Mouse (Mus musculus) cerebellum, adult 9-10 months (tissue): ENCODE measurements around the gene Chad.
A peak's percentile ranks its signal among the peaks of the same experiment; 100 is the strongest.

Experiments used
- DNase-seq: peaks from one replicate; pipeline ENCODE4 v3.0.0; 2022

Chad gene

GRCm38 (mm10) chr11:94566534-94566933, 1.7 kb downstream of the Chad start:
- no peak for DNase-seq

- DNase-seq: no peak
Observed at GRCm38 (mm10) chr11:94567326-94567725, 2.5 kb downstream of the Chad start.

DNA sequence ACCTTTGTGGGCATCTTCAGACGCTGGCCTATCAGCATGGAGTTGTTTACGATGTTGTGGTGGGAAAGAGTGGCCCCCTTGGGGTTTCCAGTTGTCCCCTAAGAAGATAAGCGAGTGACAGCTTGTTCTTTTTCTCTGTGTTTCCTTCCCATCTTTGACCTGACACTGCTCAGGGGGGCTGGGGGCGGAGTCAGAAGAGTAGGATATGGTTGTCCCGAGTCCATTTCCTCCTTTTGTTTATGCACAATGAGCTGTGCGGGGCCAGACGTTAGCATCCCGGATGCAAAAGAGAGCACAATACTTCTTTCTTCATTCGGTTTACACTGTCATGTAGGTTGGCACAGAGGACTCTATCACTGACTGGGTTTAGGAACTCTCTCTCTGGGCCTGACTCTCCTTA, 5.8 kb downstream of the Chad start:
- no peak for DNase-seq

DNA sequence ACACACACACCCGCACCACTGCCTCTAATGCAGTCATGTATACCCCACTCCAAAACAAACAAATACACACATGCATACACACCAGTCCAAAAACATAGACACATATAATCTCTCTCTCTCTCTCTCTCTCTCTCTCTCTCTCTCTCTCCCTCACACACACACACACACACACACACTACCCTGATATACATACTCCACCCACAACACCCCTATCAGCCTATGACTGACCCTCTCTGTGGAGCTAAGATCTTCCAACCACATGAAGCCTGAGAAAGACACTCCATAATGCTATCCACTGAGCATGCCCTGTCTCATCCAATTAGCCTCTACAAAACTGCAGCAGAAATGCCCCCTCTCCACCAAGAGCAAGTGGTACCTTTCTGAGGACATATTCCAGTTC, 7.0 kb downstream of the Chad start:
- DNase-seq: no peak

GRCm38 (mm10) chr11:94574560-94574959, 9.7 kb downstream of the Chad start:
- no peak for DNase-seq

DNA sequence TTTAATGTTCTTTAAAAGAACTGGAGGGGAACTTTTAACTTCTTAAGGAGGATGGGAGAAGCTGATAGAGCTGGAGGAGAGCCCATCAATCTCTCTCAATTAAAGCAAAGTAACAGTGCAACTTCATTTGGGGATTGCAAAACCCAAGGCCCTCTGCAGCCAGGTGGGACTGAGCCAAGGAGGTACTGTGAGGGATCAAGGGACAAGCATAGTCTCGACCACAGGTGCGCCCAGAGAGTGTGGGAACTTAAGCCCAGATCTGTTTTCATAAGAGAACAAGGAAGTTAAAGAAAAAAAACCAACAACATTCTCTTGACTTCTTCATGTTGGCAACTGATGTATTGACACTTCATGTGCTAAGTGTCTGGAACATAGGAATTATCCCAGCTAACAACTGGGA, 10.2 kb downstream of the Chad start:
- no peak for DNase-seq

GRCm38 (mm10) chr11:94576361-94576760, 11.5 kb downstream of the Chad start:
- peak; percentile 30 for DNase-seq

- DNase-seq: no peak
Observed at GRCm38 (mm10) chr11:94580111-94580740, 15.4 kb downstream of the Chad start.

DNA sequence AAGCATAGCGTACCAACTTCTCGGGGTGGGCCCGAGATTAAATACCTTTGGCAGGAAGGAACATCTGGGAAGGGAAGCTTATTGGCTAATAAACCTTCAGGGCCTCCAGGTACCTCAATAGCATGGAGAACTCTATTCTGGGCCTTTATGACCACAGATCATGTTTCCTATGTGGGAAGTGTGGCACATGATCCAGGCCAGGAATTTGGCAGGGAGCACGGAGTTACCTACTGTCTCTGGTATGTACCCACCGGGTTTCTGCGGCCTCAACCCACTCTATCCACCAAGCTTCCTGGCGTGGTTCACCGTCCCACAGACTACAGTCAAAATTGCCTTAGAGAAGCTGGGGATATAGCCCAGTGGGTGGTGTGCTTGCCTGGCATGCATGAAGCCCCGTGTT, 20.2 kb downstream of the Chad start:
- no peak for DNase-seq

DNA sequence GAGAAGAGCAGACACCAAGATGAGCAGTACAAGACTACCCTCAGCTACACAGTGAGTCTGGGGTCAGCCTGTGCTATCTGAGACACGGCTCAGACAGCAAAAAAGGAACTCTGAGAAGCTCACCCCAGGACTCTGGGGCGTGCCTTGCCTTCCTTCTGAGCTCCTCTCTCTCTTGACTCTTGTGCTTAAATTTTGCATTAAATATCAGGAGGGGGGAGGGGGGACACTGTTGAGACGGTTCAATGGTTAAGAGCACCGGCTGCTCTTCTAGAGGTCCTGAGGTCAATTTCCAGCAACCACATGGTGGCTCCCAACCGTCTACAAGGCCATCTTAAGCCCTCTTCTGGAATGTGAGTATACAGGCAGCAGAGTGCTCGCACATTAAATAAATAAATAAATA, 22.7 kb downstream of the Chad start:
- no peak for DNase-seq

DNA sequence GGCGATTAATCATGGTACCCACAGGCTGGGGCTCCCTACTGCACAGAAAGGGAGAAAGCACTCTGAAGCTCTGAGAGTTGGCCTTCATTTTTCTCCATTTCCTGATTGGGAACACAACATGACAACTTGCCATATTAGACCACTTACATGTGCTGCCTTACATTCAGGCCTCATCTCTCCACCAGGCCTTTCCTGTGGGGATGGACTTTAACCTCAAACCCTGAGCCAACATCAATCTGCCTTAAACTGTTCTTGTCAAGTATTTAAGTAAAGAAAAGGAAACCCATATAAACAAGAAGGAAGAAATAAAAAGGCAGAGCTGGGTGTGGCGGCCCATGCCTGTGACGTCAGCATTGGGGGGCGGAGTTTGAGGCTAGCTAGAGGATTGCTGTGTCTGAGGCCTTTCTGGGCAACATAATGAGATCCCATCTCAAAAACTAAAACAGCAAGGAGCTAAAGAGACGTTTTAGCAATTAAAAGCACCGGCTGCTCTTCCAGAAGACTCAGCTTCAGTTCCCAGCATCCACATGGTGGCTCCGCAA, 31.5 kb downstream of the Chad start:
- no peak for DNase-seq

DNA sequence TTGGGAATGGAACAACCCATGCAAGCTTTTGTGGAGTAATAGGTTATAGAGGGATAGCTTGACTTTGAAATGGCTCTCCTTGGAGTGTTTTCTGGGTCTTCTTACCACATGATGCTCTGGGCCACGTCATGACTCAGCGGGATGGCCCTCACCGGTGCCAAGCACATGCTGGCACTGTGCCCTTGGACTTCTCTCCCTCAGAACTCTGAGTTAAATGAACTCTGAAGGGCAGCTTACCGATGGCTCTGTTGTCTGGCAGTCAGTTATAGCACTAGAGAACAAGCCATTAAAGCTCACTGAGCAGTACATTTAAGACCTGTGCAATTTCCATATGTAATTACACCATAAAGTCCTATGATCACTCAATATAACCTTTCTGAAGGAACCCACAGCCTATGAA, 32.5 kb downstream of the Chad start:
- no peak for DNase-seq

GRCm38 (mm10) chr11:94598437-94599120, 33.7 kb downstream of the Chad start:
- no peak for DNase-seq

- DNase-seq: no peak
Observed at GRCm38 (mm10) chr11:94600447-94600846, 35.6 kb downstream of the Chad start.

- no peak for DNase-seq
Observed at GRCm38 (mm10) chr11:94601321-94602281, 36.8 kb downstream of the Chad start, which contains the start of gene Acsf2. Acsf2 (minus strand) TSS chr11:94601871.

- DNase-seq: no peak
Observed at GRCm38 (mm10) chr11:94602356-94602955, 37.6 kb downstream of the Chad start.

- no peak for DNase-seq
Observed at GRCm38 (mm10) chr11:94610744-94611740, 46.2 kb downstream of the Chad start.

DNA sequence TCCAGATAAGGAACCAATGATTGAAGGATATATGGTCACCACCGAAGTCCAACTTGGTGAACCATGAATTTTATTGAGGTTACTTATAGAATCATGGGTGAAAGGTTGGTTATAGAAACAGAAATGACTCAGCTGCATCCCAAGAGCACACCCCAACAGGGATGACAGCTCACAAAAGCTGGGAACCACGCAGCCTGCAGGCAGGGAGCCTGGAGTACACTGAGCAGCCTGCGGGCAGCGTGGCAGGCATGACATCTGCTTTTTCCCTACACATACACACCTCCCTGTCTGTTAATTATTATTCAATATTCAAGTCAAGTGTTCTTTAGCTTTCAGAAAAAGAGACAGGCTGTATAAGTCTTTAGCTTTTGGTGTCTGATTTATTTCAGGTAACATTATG, 49.8 kb downstream of the Chad start:
- DNase-seq: no peak

GRCm38 (mm10) chr11:94615494-94615893, 50.6 kb downstream of the Chad start:
- no peak for DNase-seq

- DNase-seq: no peak
Observed at GRCm38 (mm10) chr11:94617646-94618045, 52.8 kb downstream of the Chad start.
